Mouse (Mus musculus) thymus, adult 2 months (tissue): ENCODE data around the gene Stx5a.

Source experiments
- CTCF ChIP-seq: fragments of 200-500 bp; IDR thresholded peaks from 2 replicates; pipeline ENCODE4 v1.5.1; 2012; ENCODE audit warnings: mild to moderate bottlenecking, control low read depth, low read length, moderate library complexity, borderline replicate concordance; ENCODE audit not compliant: control insufficient read depth, poor library complexity, insufficient read depth; ENCODE audit errors: extremely low read depth
- POLR2A ChIP-seq: fragments of 200-500 bp; IDR thresholded peaks from 2 replicates; pipeline ENCODE4 v1.6.1; 2012; ENCODE audit warnings: mild to moderate bottlenecking, low read length, control low read depth, moderate library complexity; ENCODE audit not compliant: control insufficient read depth, poor library complexity, insufficient read depth; ENCODE audit errors: extremely low read depth

DNA sequence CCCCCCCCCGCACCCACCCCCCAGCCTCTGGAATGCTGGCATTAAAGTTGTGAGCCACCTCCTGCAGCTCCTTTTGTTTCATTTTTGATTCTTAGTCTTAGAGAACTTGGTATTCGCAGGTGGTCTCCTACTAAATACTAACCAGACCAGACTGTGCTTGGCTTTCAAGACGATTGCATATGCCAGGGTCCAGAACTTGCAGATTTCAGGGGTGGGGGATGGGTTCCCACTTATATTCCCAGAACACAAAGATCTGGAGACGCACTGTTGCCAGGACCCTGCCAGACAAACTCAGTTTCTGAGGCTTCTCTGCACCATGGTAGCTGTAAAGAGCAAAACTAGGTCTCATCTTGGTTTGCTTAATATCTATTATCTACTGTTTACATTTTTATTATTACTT lies 37.6 kb upstream of the Stx5a start:
- no peak for TF ChIP-seq POLR2A
- no peak for TF ChIP-seq CTCF
